Mouse (Mus musculus) retina, postnatal 7 days (tissue): Measurements from ENCODE around the gene Sumo1.

Experiments
- DNase-seq: peaks from one replicate; pipeline ENCODE4 v3.0.0-alpha.2; 2012; ENCODE audit warnings: low read depth, low spot score

Sumo1 gene

GRCm38 (mm10) chr1:59594586-59595266 is 75.9 kb downstream of the Sumo1 start:
- no peak for DNase-seq

DNA sequence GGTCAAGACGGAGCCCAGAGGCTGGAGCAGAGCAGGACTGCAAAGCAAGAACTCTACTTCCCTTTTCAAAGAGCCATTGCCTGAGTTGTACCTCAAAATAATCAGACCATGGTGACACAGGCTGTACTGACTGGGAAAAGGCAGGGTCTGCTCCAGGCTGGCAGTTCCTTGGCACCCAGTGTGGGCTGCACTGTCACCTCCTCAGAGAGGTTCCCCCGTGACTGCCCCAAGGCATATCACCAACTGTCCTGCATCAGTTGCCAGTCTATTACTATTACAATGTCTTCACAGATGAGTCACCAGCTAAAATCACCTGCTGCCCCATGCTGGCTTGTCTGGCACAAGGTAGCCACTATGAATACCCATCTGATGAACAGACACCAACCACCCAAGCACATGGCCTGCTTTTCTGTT is 77.0 kb downstream of the Sumo1 start:
- no peak for DNase-seq

DNA sequence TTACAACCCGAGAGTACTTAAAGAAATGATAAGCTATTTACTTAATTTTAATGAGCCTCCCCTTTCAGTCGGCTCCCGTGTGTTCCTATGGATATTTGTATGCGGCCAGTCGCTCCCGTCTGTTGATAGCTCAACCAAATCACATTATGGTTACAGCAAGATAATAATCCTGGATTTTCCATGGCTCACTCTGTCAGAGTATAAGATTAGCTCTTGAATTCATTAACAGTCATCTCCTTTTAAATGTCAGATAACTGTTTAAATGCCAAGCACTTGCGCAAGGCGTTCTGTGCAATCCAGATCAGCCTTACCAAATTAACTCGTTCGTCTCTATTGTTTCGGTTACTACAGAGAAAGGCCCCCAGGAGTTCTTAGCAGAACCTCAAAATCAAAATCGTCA is 77.8 kb downstream of the Sumo1 start:
- no peak for DNase-seq

GRCm38 (mm10) chr1:59592359-59592758 is 78.3 kb downstream of the Sumo1 start:
- DNase-seq = no peak

DNA sequence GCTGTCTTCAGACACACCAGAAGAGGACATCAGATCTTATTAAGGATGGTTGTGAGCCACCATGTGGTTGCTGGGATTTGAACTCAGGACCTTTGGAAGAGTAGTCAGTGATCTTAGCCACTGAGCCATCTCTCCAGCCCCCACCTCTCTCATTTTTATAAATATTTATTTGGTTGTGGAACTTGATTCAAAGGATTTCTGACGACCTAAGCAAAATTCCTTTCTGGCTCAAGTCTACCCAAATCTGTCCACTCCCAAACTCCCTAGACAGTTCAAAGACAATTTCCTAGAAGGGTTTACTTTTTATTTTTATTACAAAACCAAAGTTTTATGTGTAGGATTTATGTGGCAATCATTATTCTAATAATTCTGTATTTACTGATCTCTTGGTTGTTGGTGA is 81.4 kb downstream of the Sumo1 start:
- DNase-seq = no peak

- DNase-seq = no peak
These were observed 85.8 kb downstream of the Sumo1 start for GRCm38 (mm10) chr1:59584656-59585410.

DNA sequence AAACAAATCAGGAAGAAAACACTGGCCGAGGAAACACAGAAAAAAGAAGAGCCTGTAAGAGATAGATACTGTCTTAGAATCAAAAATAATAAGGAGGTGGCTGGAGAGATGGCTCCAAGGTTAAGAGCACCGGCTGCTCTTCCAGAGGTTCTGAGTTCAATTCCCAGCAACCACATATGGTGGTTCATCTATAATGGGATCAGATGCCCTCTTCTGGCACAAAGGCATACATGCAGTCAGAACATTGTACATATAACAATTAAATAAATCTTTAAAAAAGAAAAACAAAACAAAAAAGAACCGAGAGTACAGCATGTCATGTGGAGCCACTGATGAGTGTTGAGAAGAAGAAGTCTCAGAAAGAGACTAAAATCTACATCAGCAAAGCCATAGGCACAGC is 89.8 kb downstream of the Sumo1 start:
- DNase-seq = no peak

DNA sequence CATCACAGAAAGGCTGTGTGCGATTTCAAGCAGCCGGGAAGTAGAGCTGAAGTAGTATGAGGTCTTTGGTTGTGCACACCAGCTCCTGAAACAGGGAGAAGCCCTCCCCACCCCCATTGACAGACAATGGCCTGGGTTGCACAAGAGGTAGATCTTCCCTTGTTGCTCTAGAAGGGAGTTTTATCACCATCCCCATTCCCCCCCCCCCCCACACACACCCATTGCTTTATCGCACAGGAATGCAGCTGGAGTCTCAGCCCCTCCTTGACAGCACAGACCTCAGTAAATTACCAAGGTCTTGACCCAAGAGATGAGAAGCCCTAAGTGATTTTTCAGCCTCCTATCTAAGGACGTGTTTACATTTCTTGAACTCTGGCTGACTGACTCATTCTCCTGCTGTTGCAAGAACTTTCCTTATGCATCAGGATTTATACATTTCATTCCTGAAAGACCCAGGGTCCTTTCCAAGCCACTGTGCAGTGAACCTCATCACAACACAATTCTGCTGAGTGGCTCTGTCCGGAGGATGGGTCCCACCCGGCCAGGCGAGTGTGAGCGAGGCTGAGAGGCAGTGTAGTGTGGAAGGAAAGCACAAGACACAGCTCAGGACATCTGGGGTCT is 90.4 kb downstream of the Sumo1 start:
- no peak for DNase-seq

GRCm38 (mm10) chr1:59579327-59579726 is 91.3 kb downstream of the Sumo1 start:
- DNase-seq = no peak

GRCm38 (mm10) chr1:59578770-59579169 is 91.9 kb downstream of the Sumo1 start:
- no peak for DNase-seq

GRCm38 (mm10) chr1:59574262-59575187 is 96.1 kb downstream of the Sumo1 start:
- no peak for DNase-seq

DNA sequence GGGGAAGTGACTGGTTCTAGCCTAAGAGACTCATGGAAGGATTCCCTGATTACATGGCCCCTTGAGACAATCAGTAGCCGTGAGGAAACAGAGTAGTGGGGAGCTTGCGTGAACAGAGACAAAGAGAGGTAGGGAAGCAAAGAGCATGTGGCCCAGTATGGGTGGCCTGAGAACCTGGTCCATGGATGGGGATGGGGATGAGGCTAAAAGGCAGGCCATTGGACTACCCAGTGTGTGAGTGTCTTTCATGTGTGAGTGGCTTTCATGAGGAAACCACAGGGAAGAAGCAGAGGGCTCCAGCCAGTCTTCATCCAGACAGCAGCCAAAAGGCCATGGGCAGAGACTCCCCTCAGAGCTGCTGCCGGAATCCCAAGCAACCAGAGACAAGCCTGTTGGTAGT is 96.8 kb downstream of the Sumo1 start:
- no peak for DNase-seq

DNA sequence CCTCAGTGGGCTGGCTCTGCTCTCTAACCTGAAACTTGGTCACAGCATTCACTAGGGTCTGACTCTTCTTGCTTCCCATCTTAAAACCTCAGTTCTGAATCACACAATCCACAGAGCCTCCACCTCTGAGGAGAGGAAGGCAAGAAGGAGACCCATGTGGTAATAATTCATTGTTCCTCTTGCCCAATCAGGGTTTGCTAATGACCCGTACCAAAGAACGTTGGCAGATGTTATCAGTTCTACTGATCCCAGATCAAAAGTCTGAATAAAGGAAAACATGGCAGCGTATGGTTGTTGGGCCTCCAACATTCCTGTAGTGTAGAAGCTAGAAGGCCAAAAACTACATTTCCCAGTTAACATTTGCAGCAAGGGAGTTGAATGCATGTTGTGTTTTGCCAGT is 99.1 kb downstream of the Sumo1 start:
- DNase-seq = no peak

- DNase-seq = no peak
These were observed 99.9 kb downstream of the Sumo1 start for GRCm38 (mm10) chr1:59570767-59571166.

- DNase-seq = no peak
These were observed 101.3 kb downstream of the Sumo1 start for GRCm38 (mm10) chr1:59569301-59569700.

DNA sequence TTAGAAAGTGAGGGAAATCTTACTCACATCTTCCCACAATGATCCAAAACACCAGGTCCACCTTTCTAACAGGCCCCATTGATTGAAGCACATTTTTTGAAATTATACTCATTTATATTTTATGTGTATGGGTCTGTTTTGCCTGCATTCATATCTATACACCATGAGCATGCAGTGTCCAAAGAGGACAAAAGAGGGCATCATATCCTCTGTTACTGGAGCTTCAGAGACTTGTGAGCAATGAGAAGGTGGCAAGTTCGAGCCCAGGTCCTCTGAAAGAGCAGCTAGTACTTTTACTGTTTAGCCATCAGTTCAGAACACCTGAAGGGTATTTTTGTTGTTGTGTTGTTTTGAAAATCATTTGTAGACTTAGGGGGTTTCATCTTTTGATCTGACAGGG is 102.4 kb downstream of the Sumo1 start:
- DNase-seq = no peak

GRCm38 (mm10) chr1:59567521-59567920 is 103.1 kb downstream of the Sumo1 start:
- no peak for DNase-seq

DNA sequence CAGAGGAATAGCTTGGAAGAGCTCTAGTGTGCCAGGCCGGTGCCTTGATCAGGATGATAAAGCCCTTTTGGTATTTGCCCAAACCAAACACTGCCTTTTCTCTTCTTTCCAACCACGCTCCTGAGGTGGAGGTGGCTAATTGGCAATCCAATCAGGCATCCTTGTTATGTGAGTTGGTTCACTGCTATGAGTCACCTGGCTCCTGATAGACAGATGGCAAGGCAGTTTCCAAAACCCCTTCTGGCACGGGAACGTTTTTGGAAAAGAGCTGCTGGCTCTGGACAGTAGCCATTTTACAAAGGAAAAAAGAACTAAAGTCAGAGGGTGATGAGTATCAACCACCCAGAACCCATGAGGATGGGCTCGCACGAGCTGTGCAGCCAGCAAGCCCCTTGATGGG is 103.7 kb downstream of the Sumo1 start:
- no peak for DNase-seq

GRCm38 (mm10) chr1:59566281-59566680 is 104.4 kb downstream of the Sumo1 start:
- DNase-seq = no peak

DNA sequence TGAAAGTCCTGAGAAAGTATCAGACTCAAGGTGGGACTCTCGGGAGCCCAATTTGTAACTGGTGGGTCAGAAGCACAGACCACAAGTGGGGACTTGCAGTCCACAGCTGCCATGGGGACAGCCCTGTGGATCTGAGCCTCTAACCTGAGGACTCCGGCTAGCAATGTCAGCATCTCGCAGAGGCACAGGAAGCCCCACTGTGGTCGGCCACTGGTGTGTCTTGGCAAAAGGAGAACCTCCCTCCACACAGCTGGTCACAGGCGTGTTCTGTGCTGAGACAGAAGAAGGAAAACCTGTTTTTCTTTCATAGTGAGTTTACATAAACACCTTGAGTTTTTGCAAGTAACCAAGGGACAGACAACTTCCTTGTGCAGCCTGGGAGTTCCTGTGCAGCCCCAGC is 104.8 kb downstream of the Sumo1 start:
- DNase-seq = no peak

GRCm38 (mm10) chr1:59563581-59563980 is 107.1 kb downstream of the Sumo1 start:
- no peak for DNase-seq

- no peak for DNase-seq
These were observed 116.9 kb downstream of the Sumo1 start for GRCm38 (mm10) chr1:59553708-59554107.
